Mouse (Mus musculus) heart, embryonic 11.5 days (tissue): ENCODE measurements around the gene Dok1. TPM values are rescaled to one million over a fixed set of nuclear protein-coding genes. Genes with fewer than 3 reads are reported as not detected.
A peak's percentile ranks its signal among the peaks of the same experiment; 100 is the strongest.

Experiments
- ATAC-seq: fragments of 200-750 bp; cut with Nextera tagmentation; replicated peaks from 2 replicates; pipeline ENCODE4 v1.8.0; 2017; ENCODE audit warnings: moderate library complexity; ENCODE audit not compliant: insufficient number of reproducible peaks, low FRiP score, low TSS enrichment
- H3K27ac ChIP-seq: fragments of 300-500 bp; sonication (generic); 2 replicates; pipeline ENCODE4 v1.5.1; 2014; ENCODE audit warnings: mild to moderate bottlenecking, low read depth, low read length
- H3K27me3 ChIP-seq: fragments of 300-500 bp; sonication (generic); 2 replicates; pipeline ENCODE4 v1.6.1; 2014; ENCODE audit warnings: mild to moderate bottlenecking, low read length, mixed read lengths; ENCODE audit not compliant: control insufficient read depth, insufficient read depth
- H3K36me3 ChIP-seq: fragments of 300-500 bp; sonication (generic); 2 replicates; pipeline ENCODE4 v1.6.1; 2014; ENCODE audit warnings: mild to moderate bottlenecking, low read length, moderate library complexity, mixed read lengths; ENCODE audit not compliant: control insufficient read depth, insufficient read depth
- H3K4me1 ChIP-seq: fragments of 300-500 bp; sonication (generic); 2 replicates; pipeline ENCODE4 v1.6.1; 2014; ENCODE audit warnings: low read length; ENCODE audit not compliant: control insufficient read depth, insufficient read depth
- H3K4me2 ChIP-seq: fragments of 300-500 bp; sonication (generic); 2 replicates; pipeline ENCODE4 v1.6.1; 2014; ENCODE audit warnings: mild to moderate bottlenecking, moderate library complexity
- H3K4me3 ChIP-seq: fragments of 300-500 bp; sonication (generic); 2 replicates; pipeline ENCODE4 v1.5.1; 2014; ENCODE audit warnings: low read depth, low read length
- H3K9ac ChIP-seq: fragments of 300-500 bp; sonication (generic); 2 replicates; pipeline ENCODE4 v1.6.1; 2014; ENCODE audit warnings: mild to moderate bottlenecking, low read depth, low read length, moderate library complexity
- H3K9me3 ChIP-seq: fragments of 300-500 bp; sonication (generic); replicated peaks from 2 replicates; pipeline ENCODE4 v1.6.1; 2016; ENCODE audit warnings: low read length; ENCODE audit not compliant: control insufficient read depth
- WGBS: fragments of 180-500 bp; shearing (Covaris S2); extraction: QIAGEN DNeasy Blood & Tissue Kit; methylation state at CpG from one replicate; pipeline ENCODE4 v1.1.7; 2014; ENCODE audit not compliant: insufficient replicate concordance; 5-methylcytosine and 5-hydroxymethylcytosine counted together
- polyA plus RNA-seq: library from polyadenylated mRNA; unstranded; fragments of >200 nt; fragmentation: Nextera tagmentation; extraction: Ambion mirVana; gene quantifications from 2 replicates; pipeline ENCODE4 v1.2.1, GENCODE M21; 2014

Gene Dok1
- polyA plus RNA-seq = 6.3 and 6.8 TPM in 2 replicates

DNA sequence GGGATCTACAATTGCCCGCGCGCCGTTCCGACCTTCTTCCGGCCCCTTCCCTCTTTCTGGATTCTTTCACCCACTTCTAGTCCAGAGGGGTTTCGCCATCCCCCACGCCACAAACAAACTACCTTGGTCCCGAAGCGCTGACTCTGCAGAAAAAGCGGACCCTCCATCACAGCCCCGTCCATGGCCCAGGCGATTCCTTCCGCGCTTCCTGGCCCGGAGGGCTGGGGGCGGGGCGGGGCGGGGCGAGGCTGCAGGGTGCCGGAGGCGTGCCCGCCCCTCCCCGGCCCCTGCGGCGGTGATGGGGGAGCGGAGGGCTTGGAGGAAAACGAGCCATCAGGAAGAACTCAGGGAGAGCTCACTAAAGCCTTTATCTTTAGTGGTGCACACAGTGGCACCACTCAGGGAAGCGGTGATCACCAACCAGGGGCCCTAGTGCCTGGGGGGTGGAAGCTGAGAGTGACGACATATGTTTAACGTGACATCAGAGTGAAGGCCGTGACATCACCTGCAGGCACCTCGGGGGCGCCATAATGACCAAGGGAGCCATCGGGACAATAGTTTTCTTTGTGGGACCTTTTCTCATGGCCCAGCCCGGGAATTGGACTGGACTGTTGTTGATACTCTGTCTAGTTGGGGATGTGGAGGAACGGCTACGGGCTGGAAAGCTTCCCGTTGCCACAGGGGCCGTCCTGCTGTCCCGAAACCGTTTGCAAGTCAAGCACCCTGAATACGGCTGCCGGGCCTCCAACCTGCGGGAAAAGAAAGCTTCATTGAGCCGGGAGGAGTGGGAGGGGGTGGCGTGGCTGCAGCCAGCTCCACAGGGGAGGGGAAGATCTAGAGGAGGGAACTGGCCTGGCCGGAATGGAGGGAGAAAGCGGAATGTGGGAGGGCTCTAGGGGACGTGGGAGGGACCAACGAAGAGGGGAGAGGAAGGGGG is at the start of gene Dok1, which contains the start of gene Loxl3:
Gene Dok1 (minus strand): TSS at position 223 of the 937 bp plus-strand sequence.
Gene Loxl3 (plus strand): TSS at position 925 of the 937 bp plus-strand sequence.
- Histone ChIP-seq H3K9ac (peak within 1 kb of the TSS; percentile 79), H3K4me1 (peaks cover 19% of the 10 kb centered on the region), H3K4me3 (peak within 1 kb of the TSS; percentile 75), H3K4me2 (peak within 1 kb of the TSS; percentile 93), H3K27me3 (peaks cover 46% of the 10 kb centered on the region), H3K9me3 (no peaks in the 10 kb centered on the region), H3K27ac (peak within 1 kb of the TSS; percentile 83), H3K36me3 (no peaks in the 10 kb centered on the region)
- WGBS = under 1% methylated on average over 51 of the region's 51 CpGs
- ATAC-seq = peak; percentile 84

DNA sequence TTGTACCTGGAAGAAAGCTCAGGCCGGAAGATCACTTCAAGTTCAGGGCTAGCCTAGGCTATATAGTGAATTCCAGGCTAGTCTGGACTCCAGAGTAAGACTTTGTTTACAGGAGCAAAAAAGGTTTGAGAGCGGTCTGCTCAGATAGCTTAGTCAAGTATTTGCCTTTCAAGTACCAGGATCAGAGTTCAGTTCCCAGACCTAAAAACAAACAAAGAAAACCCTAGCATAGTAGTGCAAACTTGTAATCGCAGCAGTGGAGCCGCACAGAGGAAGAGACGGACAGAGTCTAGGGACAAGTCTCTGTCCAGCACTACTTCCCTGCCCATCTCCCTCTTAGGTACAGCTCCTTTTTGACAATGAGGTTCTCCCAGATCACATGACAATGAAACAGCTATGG is 46.9 kb upstream of the Dok1 start:
- Histone ChIP-seq H3K4me3 (no peak overlapping the region), H3K9me3 (no peaks in the 10 kb centered on the region), H3K27me3 (peaks cover 52% of the 10 kb centered on the region), H3K4me2 (no peak overlapping the region), H3K4me1 (no peaks in the 10 kb centered on the region), H3K9ac (no peak overlapping the region), H3K27ac (no peak overlapping the region), H3K36me3 (0 out of 2 replicates have a peak, but pooled peaks cover 6% of the 10 kb centered on the region)
- 91% methylated on average over 5 of the region's 5 CpGs for WGBS
- no peak for ATAC-seq

DNA sequence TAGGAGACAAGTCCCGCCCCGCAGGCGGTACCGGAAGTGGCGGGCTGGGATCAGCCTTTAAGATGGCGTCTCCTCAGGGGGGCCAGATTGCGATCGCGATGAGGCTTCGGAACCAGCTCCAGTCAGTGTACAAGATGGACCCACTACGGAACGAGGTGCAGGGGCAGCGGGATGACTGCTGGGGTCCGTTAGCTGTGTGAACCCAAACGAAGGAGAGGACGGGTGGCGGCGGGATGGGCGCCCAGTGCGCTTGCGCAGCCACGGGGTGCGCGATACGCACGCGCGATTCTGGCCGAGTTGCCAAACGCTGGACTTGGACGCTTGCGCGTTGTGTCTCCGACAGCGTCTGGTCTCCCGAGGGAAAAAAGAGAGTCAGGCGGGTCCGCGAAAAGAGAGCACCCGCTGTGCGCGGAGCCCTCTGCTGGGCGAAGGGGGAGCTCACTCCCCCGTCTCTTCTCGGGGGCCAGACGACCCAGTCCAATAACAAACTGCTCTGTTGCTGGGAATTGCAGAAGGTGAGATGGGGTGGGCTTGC is 45.1 kb upstream of the Dok1 start:
- peaks cover 51% of the 10 kb centered on the region for H3K27me3 ChIP-seq

DNA sequence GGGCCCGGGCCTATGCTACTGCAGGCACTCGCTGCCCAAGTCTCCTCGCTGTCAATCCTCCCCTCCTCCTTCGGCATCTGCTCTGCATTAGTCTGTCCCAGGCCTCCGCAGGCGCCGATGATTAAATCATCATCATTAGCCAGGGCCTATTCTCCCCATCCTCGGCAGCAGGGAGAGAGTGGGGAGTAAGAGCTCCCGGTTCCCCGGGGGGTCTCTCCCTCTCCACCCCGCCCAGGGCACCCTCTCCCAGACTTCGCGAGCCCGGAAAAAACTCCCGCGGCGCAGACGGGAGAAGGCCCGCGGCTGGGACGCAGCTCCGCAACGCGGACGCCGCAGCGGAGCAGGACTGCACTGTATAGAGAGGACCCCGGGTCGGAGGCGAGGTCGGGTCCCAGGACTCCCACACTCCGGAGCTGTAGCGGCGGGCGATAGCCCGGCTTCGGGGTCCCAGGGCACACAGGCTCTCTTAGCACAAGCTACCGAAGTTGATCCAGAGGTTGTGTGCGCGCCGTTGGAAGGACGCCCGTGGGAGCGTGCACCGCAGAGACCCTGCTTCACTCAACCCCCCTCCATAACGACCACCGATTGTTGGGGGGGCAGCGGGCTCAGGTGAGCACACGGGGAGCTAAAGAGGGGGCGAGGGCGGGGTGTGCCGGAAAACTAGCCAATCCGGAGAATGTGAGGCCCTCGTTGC is 44.5 kb upstream of the Dok1 start, which contains the start of gene Pcgf1:
Gene Pcgf1 (plus strand): TSS at position 240 of the 694 bp plus-strand sequence.
- Histone ChIP-seq H3K9me3 (no peaks in the 10 kb centered on the region), H3K4me2 (peak within 1 kb of the TSS; percentile 96), H3K36me3 (0 out of 2 replicates have a peak, but pooled peaks cover 6% of the 10 kb centered on the region), H3K4me3 (peak within 1 kb of the TSS; percentile 73), H3K4me1 (no peaks in the 10 kb centered on the region), H3K27me3 (peaks cover 49% of the 10 kb centered on the region), H3K27ac (peak within 1 kb of the TSS; percentile 77), H3K9ac (peak within 1 kb of the TSS; percentile 85)
- ATAC-seq = peak; percentile 52
- WGBS = under 1% methylated on average over 54 of the region's 54 CpGs

More for the DNA sequence above, 45.1 kb upstream of the Dok1 start:
- Histone ChIP-seq H3K4me3 (peak overlapping the region; percentile 73), H3K9me3 (no peaks in the 10 kb centered on the region), H3K4me2 (peak overlapping the region; percentile 96), H3K36me3 (0 out of 2 replicates have a peak, but pooled peaks cover 6% of the 10 kb centered on the region), H3K27ac (peak overlapping the region; percentile 77), H3K4me1 (no peaks in the 10 kb centered on the region), H3K9ac (peak overlapping the region; percentile 85)
- peak; percentile 93 for ATAC-seq
- WGBS = under 1% methylated on average over 46 of the region's 46 CpGs

DNA sequence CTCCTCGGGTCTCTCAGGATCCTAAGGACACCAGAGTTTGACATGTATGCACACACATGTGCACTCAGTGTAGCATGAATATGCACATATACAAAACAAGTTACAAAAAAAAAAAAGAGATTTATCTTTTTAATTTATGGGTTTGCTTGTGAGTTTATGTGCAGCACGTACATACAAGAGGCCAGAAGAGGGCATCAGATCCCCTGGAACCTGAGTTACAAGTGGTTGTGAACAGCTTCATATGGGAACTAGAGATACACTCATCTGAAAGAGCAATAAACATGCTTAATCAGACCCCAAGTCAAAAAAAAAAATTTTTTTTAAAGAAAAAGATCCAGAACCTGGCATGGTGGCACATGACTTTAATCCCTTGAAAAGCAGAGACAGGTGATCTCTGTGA is 41.7 kb upstream of the Dok1 start:
- no peaks in the 10 kb centered on the region for H3K36me3 ChIP-seq
- no peak overlapping the region for H3K4me3 ChIP-seq
- no peak overlapping the region for H3K9ac ChIP-seq
- no peak overlapping the region for H3K4me2 ChIP-seq
- no peaks in the 10 kb centered on the region for H3K9me3 ChIP-seq
- 12% methylated on average over 2 of the region's 2 CpGs for WGBS
- H3K27me3 ChIP-seq = peaks cover 68% of the 10 kb centered on the region
- H3K27ac ChIP-seq = no peak overlapping the region
- H3K4me1 ChIP-seq = peaks cover 4% of the 10 kb centered on the region
- no peak for ATAC-seq

DNA sequence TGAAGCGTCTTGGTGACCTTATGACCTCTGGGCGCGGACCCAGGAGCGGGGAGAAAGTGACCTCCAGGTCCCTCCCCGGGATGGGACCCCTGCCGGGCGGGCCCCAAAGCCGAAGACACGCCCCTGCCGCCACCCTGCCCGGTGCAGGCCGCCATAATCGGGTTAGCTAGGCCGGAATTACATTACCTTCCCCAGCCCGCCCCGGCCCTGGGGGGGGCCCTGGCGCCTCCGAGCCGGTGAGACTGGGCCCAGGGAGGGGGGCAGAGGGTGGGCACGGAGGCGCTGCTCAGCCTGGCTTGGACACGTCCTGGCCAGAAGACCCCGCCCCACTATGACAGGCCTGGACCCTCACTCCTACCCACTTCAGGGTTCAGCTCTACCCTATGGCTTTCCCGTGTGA is 37.9 kb upstream of the Dok1 start:
- WGBS = under 1% methylated on average over 15 of the region's 24 CpGs
- Histone ChIP-seq H3K4me1 (peaks cover 15% of the 10 kb centered on the region), H3K36me3 (no peaks in the 10 kb centered on the region), H3K4me3 (peak overlapping the region; percentile 22), H3K27ac (no peak overlapping the region), H3K27me3 (peaks cover 96% of the 10 kb centered on the region), H3K9me3 (no peaks in the 10 kb centered on the region), H3K9ac (no peak overlapping the region), H3K4me2 (peak overlapping the region; percentile 38)
- no peak for ATAC-seq

DNA sequence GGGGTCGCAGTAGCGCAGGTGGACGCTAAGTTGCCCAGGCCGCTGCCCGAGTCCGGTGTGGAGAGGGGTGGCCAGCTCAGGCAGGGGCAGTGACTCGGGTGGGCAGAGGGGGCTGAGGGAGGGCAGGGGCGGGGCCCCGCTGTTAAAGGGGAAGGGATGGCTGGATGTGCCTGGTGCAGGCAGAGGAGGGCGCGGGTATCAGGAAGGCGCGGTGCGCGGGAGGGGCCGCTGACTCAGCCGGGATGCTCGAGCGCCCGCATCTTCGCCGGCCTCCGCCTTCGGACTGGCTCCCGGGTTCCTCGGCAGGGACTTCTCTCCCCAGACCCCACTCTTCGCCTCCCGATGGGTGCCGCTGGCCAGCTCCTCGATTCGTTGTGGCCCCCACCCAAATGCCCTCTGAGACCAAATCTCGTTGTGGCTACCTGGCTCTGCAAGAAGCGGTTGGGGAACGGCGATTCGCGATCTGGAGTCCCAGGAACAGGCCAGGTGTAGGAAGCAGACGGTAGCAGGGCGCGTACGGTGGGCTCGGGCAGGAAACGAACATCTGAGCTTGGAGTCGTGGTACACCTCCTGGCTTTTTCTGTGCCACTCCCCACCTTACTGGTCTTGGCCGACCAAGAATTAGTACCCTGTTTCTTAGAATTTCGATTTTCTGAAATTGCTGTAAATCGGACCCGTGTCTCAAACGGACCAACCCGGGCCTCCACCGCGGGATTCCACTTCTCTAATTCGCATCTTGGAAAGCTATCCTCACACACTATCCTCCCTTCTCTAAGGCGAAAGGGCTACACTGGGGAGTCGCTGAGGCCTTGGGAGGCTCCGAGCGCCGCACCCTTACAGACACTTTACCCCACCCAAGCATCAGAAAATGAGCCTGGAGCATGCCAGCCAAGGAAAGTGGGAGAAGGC is 37.3 kb upstream of the Dok1 start:
- Histone ChIP-seq H3K4me1 (peaks cover 15% of the 10 kb centered on the region), H3K9ac (no peak overlapping the region), H3K36me3 (no peaks in the 10 kb centered on the region), H3K27me3 (peaks cover 96% of the 10 kb centered on the region), H3K4me2 (peak overlapping the region; percentile 48), H3K27ac (no peak overlapping the region), H3K9me3 (no peaks in the 10 kb centered on the region), H3K4me3 (peak overlapping the region; percentile 24)
- WGBS = 2% methylated on average over 48 of the region's 58 CpGs
- 0 out of 2 replicates have a peak, but pooled peaks have one; percentile 8 for ATAC-seq

DNA sequence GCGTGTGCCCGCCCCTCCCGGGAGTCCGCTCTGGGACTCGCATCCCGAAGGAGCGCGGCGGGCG is 36.8 kb upstream of the Dok1 start, which contains the start of gene Tlx2:
Gene Tlx2 (minus strand): TSS at position 47 of the 64 bp plus-strand sequence.
- Histone ChIP-seq H3K27ac (no peak within 1 kb of the TSS), H3K4me1 (peaks cover 15% of the 10 kb centered on the region), H3K4me3 (peak within 1 kb of the TSS; percentile 27), H3K36me3 (no peaks in the 10 kb centered on the region), H3K9me3 (no peaks in the 10 kb centered on the region), H3K27me3 (peaks cover 96% of the 10 kb centered on the region), H3K9ac (no peak within 1 kb of the TSS), H3K4me2 (peak within 1 kb of the TSS; percentile 56)
- no peak for ATAC-seq
- WGBS = under 1% methylated on average over 10 of the region's 10 CpGs
